In genomic region chrX:155900040-155900439, GRCm38 (mm10) we compare ENCODE assay signal across 9 mouse cellular contexts.
"Had no signal": no experiment of that assay in that cellular context is flagged by ENCODE, and none has a peak within 500 bp of the region (broad histone marks: within the 10 kb centered on the region; RNA-seq: fewer than 3 reads in every experiment).

No protein-coding gene starts in this region.

- ATAC-seq: hindbrain, postnatal 0 days; midbrain, embryonic 13.5 days had no signal

- H3K9ac ChIP-seq: limb, embryonic 15.5 days; liver, embryonic 13.5 days; midbrain, embryonic 13.5 days; neural tube, embryonic 15.5 days had no signal

- DNase-seq: liver, embryonic 13.5 days; lung, adult 18-20 months had no signal

- H3K27ac ChIP-seq: hindbrain, postnatal 0 days; left cerebral cortex, adult 2 months; limb, embryonic 15.5 days; liver, embryonic 13.5 days; midbrain, embryonic 13.5 days; neural tube, embryonic 15.5 days; stomach, postnatal 0 days had no signal

- H3K4me1 ChIP-seq: limb, embryonic 15.5 days; liver, embryonic 13.5 days; midbrain, embryonic 13.5 days; neural tube, embryonic 15.5 days had no signal

- H3K4me2 ChIP-seq: limb, embryonic 15.5 days; liver, embryonic 13.5 days; midbrain, embryonic 13.5 days; neural tube, embryonic 15.5 days had no signal

- H3K27me3 ChIP-seq: limb, embryonic 15.5 days; liver, embryonic 13.5 days; midbrain, embryonic 13.5 days; neural tube, embryonic 15.5 days had no signal

- H3K4me3 ChIP-seq: left cerebral cortex, adult 2 months; limb, embryonic 15.5 days; liver, embryonic 13.5 days; midbrain, embryonic 13.5 days; myocyte; neural tube, embryonic 15.5 days had no signal

- H3K36me3 ChIP-seq: limb, embryonic 15.5 days; liver, embryonic 13.5 days; midbrain, embryonic 13.5 days; neural tube, embryonic 15.5 days had no signal

- H3K9me3 ChIP-seq: limb, embryonic 15.5 days; liver, embryonic 13.5 days; midbrain, embryonic 13.5 days; neural tube, embryonic 15.5 days had no signal
